Mouse (Mus musculus) heart, postnatal 0 days (tissue): ENCODE data around the gene Zfp512b. TPM values are rescaled to one million over a fixed set of nuclear protein-coding genes. Genes with fewer than 3 reads are reported as not detected.

Experiments
- ATAC-seq: fragments of 200-750 bp; cut with Nextera tagmentation; 2 replicates; pipeline ENCODE4 v1.8.0; 2017; ENCODE audit warnings: low read depth, moderate number of reproducible peaks, moderate library complexity; ENCODE audit not compliant: insufficient read depth
- DNase-seq: peaks from one replicate; pipeline ENCODE4 v3.0.0-alpha.2; 2016; ENCODE audit warnings: low spot score
- H3K27ac ChIP-seq: fragments of 300-500 bp; sonication (generic); 2 replicates; pipeline ENCODE4 v1.5.1; 2014; ENCODE audit warnings: low read depth, mild to moderate bottlenecking
- H3K27me3 ChIP-seq: fragments of 300-500 bp; sonication (generic); 2 replicates; pipeline ENCODE4 v1.6.1; 2014; ENCODE audit warnings: low read length, mixed read lengths; ENCODE audit not compliant: control insufficient read depth, insufficient read depth
- H3K36me3 ChIP-seq: fragments of 300-500 bp; sonication (generic); replicated peaks from 2 replicates; pipeline ENCODE4 v1.6.1; 2014; ENCODE audit warnings: low read length, mixed read lengths; ENCODE audit not compliant: control insufficient read depth, insufficient read depth
- H3K4me1 ChIP-seq: fragments of 300-500 bp; sonication (generic); 2 replicates; pipeline ENCODE4 v1.6.1; 2014; ENCODE audit warnings: antibody characterized with exemption; ENCODE audit not compliant: control insufficient read depth, insufficient read depth
- H3K4me2 ChIP-seq: fragments of 300-500 bp; sonication (generic); 2 replicates; pipeline ENCODE4 v1.6.1; 2014; ENCODE audit warnings: low read depth, mild to moderate bottlenecking, low read length, moderate library complexity
- H3K4me3 ChIP-seq: fragments of 300-500 bp; sonication (generic); 2 replicates; pipeline ENCODE4 v1.5.1; 2014; ENCODE audit warnings: low read depth, low read length
- H3K9ac ChIP-seq: fragments of 300-500 bp; sonication (generic); replicated peaks from 2 replicates; pipeline ENCODE4 v1.6.1; 2014; ENCODE audit warnings: low read depth, low read length, mixed read lengths
- H3K9me3 ChIP-seq: fragments of 300-500 bp; sonication (generic); replicated peaks from 2 replicates; pipeline ENCODE4 v1.6.1; 2016; ENCODE audit warnings: low read length; ENCODE audit not compliant: control insufficient read depth
- CTCF ChIP-seq: IDR thresholded peaks from 2 replicates; pipeline ENCODE4 v1.5.1; 2016; ENCODE audit warnings: antibody characterized with exemption, control low read depth, low read depth
- EP300 ChIP-seq: IDR thresholded peaks from 2 replicates; pipeline ENCODE4 v1.6.1; 2016; ENCODE audit warnings: antibody characterized with exemption, low read depth
- WGBS: fragments of 180-500 bp; shearing (Covaris S2); extraction: QIAGEN DNeasy Blood & Tissue Kit; methylation state at CpG from one replicate; pipeline ENCODE4 v1.1.7; 2014; 5-methylcytosine and 5-hydroxymethylcytosine counted together
- polyA plus RNA-seq: library from polyadenylated mRNA; unstranded; fragments of >200 nt; fragmentation: Nextera tagmentation; extraction: Ambion mirVana; gene quantifications from 2 replicates; pipeline ENCODE4 v1.2.1, GENCODE M21; 2015
- total RNA-seq: library from RNA; depleted of rRNA; stranded (reverse); fragments of >200 nt; gene quantifications from 2 replicates; pipeline ENCODE4 v1.2.3, GENCODE M21; 2014; ENCODE audit warnings: low replicate concordance

Gene Zfp512b
- total and polyA plus RNA-seq, 2 experiments from 2014 or later: 16.2 to 17.6 TPM

- WGBS: 3% methylated on average over 6 of the region's 6 CpGs
- Histone ChIP-seq H3K36me3 (peaks cover 21% of the 10 kb centered on the region), H3K9ac (peak overlapping the region; percentile 89), H3K4me3 (peak overlapping the region; percentile 81), H3K9me3 (no peaks in the 10 kb centered on the region), H3K27me3 (no peaks in the 10 kb centered on the region), H3K4me2 (peak overlapping the region; percentile 87), H3K4me1 (peaks cover 17% of the 10 kb centered on the region), H3K27ac (peak overlapping the region; percentile 80)
- TF ChIP-seq CTCF (no peak), EP300 (no peak)
- ATAC-seq (peak; percentile 22), DNase-seq (no peak)
Measured at GRCm38 (mm10) chr2:181593042-181593421, 429 bp upstream of the Zfp512b start.

GRCm38 (mm10) chr2:181591528-181592085 lies 996 bp downstream of the Zfp512b start, which contains the start of gene Prpf6:
Gene Prpf6 (plus strand): TSS chr2:181591868.
- Histone ChIP-seq H3K27me3 (no peaks in the 10 kb centered on the region), H3K4me3 (peak within 1 kb of the TSS; percentile 81), H3K4me2 (peak within 1 kb of the TSS; percentile 87), H3K9me3 (no peaks in the 10 kb centered on the region), H3K4me1 (peaks cover 16% of the 10 kb centered on the region), H3K27ac (peak within 1 kb of the TSS; percentile 80), H3K9ac (peak within 1 kb of the TSS; percentile 89), H3K36me3 (peaks cover 32% of the 10 kb centered on the region)
- WGBS: 15% methylated on average over 5 of the region's 5 CpGs
- ATAC-seq: no peak
- TF ChIP-seq EP300 (no peak), CTCF (no peak)
- no peak for DNase-seq

GRCm38 (mm10) chr2:181590471-181590870 lies 2.1 kb downstream of the Zfp512b start:
- Histone ChIP-seq H3K36me3 (peaks cover 43% of the 10 kb centered on the region), H3K4me1 (peaks cover 16% of the 10 kb centered on the region), H3K27me3 (no peaks in the 10 kb centered on the region), H3K9me3 (no peaks in the 10 kb centered on the region), H3K4me2 (no peak overlapping the region), H3K9ac (no peak overlapping the region), H3K4me3 (no peak overlapping the region), H3K27ac (no peak overlapping the region)
- DNase-seq: no peak
- WGBS: 95% methylated on average over 5 of the region's 5 CpGs
- TF ChIP-seq EP300 (no peak), CTCF (no peak)
- ATAC-seq: no peak

DNA sequence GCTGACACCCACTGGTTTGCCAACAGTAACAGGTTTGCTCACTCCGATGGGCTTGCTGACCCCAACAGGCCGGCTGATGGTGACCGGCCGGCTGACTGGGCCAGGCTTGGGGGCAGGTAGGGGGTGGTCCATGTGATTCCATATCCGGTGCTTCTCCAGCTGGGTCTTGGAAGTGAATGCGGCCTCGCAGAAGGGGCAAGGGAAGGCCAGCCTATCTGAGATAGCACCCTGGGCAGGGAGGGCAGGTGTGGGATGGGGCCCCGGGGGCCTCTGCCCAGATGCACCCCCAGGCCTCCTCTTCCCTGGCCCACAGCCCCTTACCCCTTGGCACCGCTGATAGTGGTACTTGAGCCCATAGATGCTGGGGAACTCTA lies 2.9 kb downstream of the Zfp512b start:
- TF ChIP-seq EP300 (no peak), CTCF (no peak)
- no peak for ATAC-seq
- no peak for DNase-seq
- peaks cover 16% of the 10 kb centered on the region for H3K4me1 ChIP-seq
- H3K9me3 ChIP-seq: no peaks in the 10 kb centered on the region
- H3K27me3 ChIP-seq: no peaks in the 10 kb centered on the region
- H3K27ac ChIP-seq: no peak overlapping the region
- no peak overlapping the region for H3K9ac ChIP-seq
- 92% methylated on average over 9 of the region's 9 CpGs for WGBS
- no peak overlapping the region for H3K4me2 ChIP-seq
- peaks cover 51% of the 10 kb centered on the region for H3K36me3 ChIP-seq
- no peak overlapping the region for H3K4me3 ChIP-seq

GRCm38 (mm10) chr2:181589011-181589731 lies 3.4 kb downstream of the Zfp512b start:
- Histone ChIP-seq H3K4me3 (no peak overlapping the region), H3K4me2 (no peak overlapping the region), H3K27me3 (no peaks in the 10 kb centered on the region), H3K4me1 (peaks cover 16% of the 10 kb centered on the region), H3K36me3 (peaks cover 56% of the 10 kb centered on the region), H3K9ac (no peak overlapping the region), H3K27ac (no peak overlapping the region), H3K9me3 (no peaks in the 10 kb centered on the region)
- DNase-seq (no peak), ATAC-seq (no peak)
- 86% methylated on average over 10 of the region's 10 CpGs for WGBS
- no peak for TF ChIP-seq CTCF
